Mouse (Mus musculus) testis, adult 2 months (tissue): ENCODE measurements around the gene Pom121l2. TPM values are rescaled to one million over a fixed set of nuclear protein-coding genes. Genes with fewer than 3 reads are reported as not detected.

ENCODE experiments used
- H3K27ac ChIP-seq: fragments of 200-500 bp; 2 replicates; pipeline ENCODE4 v1.5.1; 2012; ENCODE audit warnings: low read depth, low read length; ENCODE audit not compliant: control insufficient read depth, insufficient read depth
- H3K27me3 ChIP-seq: fragments of 200-500 bp; 2 replicates; pipeline ENCODE4 v1.6.1; 2012; ENCODE audit warnings: mild to moderate bottlenecking, low read length, moderate library complexity; ENCODE audit not compliant: control insufficient read depth, insufficient read depth
- H3K36me3 ChIP-seq: fragments of 200-500 bp; 2 replicates; pipeline ENCODE4 v1.6.1; 2012; ENCODE audit warnings: mild to moderate bottlenecking, low read length; ENCODE audit not compliant: control insufficient read depth, insufficient read depth
- H3K4me1 ChIP-seq: fragments of 200-500 bp; 2 replicates; pipeline ENCODE4 v1.6.1; 2012; ENCODE audit warnings: low read length; ENCODE audit not compliant: control insufficient read depth, insufficient read depth
- H3K4me3 ChIP-seq: fragments of 200-500 bp; 2 replicates; pipeline ENCODE4 v1.5.1; 2012; ENCODE audit warnings: low read depth, mild to moderate bottlenecking, low read length, moderate library complexity, mixed read lengths; ENCODE audit not compliant: control insufficient read depth
- CTCF ChIP-seq: fragments of 200-500 bp; IDR thresholded peaks from 2 replicates; pipeline ENCODE4 v1.5.1; 2012; ENCODE audit warnings: low read depth, mild to moderate bottlenecking, inconsistent platforms, low read length, moderate library complexity; ENCODE audit not compliant: control insufficient read depth, insufficient read depth, insufficient replicate concordance
- POLR2A ChIP-seq: fragments of 200-500 bp; IDR thresholded peaks from 2 replicates; pipeline ENCODE4 v1.6.1; 2012; ENCODE audit warnings: low read depth, mild to moderate bottlenecking, inconsistent platforms, low read length, moderate library complexity; ENCODE audit not compliant: control insufficient read depth
- polyA plus RNA-seq: library from polyadenylated mRNA; depleted of rRNA; stranded (reverse); fragments of >200 nt; gene quantifications from 2 replicates; pipeline ENCODE4 v1.2.3, GENCODE M21; 2012

The Pom121l2 gene
- polyA plus RNA-seq, 1 experiment, result 157 TPM

GRCm38 (mm10) chr13:21999147-21999546, 18.2 kb downstream of the Pom121l2 start:
- Histone ChIP-seq H3K27me3 (peaks cover 11% of the 10 kb centered on the region), H3K36me3 (no peaks in the 10 kb centered on the region), H3K4me3 (no peak overlapping the region), H3K27ac (no peak overlapping the region), H3K4me1 (peaks cover 8% of the 10 kb centered on the region)
- no peak for TF ChIP-seq CTCF
- TF ChIP-seq POLR2A, result no peak

- Histone ChIP-seq H3K36me3 (no peaks in the 10 kb centered on the region), H3K4me1 (peaks cover 9% of the 10 kb centered on the region), H3K27ac (no peak overlapping the region)
Observed at GRCm38 (mm10) chr13:22001346-22001745, 20.4 kb downstream of the Pom121l2 start.

GRCm38 (mm10) chr13:22001823-22002222, 20.8 kb downstream of the Pom121l2 start:
- TF ChIP-seq CTCF (no peak), POLR2A (no peak)
- no peaks in the 10 kb centered on the region for H3K36me3 ChIP-seq
- H3K4me3 ChIP-seq, result no peak overlapping the region
- H3K4me1 ChIP-seq, result peaks cover 9% of the 10 kb centered on the region
- H3K27ac ChIP-seq, result no peak overlapping the region
- H3K27me3 ChIP-seq, result peaks cover 4% of the 10 kb centered on the region

More at GRCm38 (mm10) chr13:22001346-22001745, 20.4 kb downstream of the Pom121l2 start:
- Histone ChIP-seq H3K4me3 (no peak overlapping the region), H3K27me3 (peaks cover 7% of the 10 kb centered on the region)
- TF ChIP-seq POLR2A (no peak), CTCF (no peak)

GRCm38 (mm10) chr13:22005605-22006333, 24.8 kb downstream of the Pom121l2 start:
- Histone ChIP-seq H3K4me3 (peak overlapping the region; percentile 32), H3K36me3 (no peaks in the 10 kb centered on the region), H3K4me1 (peaks cover 11% of the 10 kb centered on the region), H3K27me3 (peaks cover 5% of the 10 kb centered on the region), H3K27ac (no peak overlapping the region)
- TF ChIP-seq CTCF, result no peak
- TF ChIP-seq POLR2A, result no peak

GRCm38 (mm10) chr13:22006334-22007120, 25.5 kb downstream of the Pom121l2 start:
- Histone ChIP-seq H3K36me3 (no peaks in the 10 kb centered on the region), H3K27ac (no peak overlapping the region), H3K4me3 (peak overlapping the region; percentile 32), H3K4me1 (peaks cover 11% of the 10 kb centered on the region), H3K27me3 (peaks cover 5% of the 10 kb centered on the region)
- TF ChIP-seq CTCF, result no peak
- no peak for TF ChIP-seq POLR2A

- no peak overlapping the region for H3K27ac ChIP-seq
- H3K4me1 ChIP-seq, result peaks cover 11% of the 10 kb centered on the region
- peaks cover 5% of the 10 kb centered on the region for H3K27me3 ChIP-seq
- H3K36me3 ChIP-seq, result no peaks in the 10 kb centered on the region
- TF ChIP-seq POLR2A (no peak), CTCF (no peak)
- no peak overlapping the region for H3K4me3 ChIP-seq
Observed at GRCm38 (mm10) chr13:22007121-22007510, 26.1 kb downstream of the Pom121l2 start.

- no peaks in the 10 kb centered on the region for H3K36me3 ChIP-seq
- no peak overlapping the region for H3K27ac ChIP-seq
- peaks cover 11% of the 10 kb centered on the region for H3K4me1 ChIP-seq
- no peak overlapping the region for H3K4me3 ChIP-seq
- H3K27me3 ChIP-seq, result peaks cover 5% of the 10 kb centered on the region
- no peak for TF ChIP-seq POLR2A
- TF ChIP-seq CTCF, result no peak
Observed at GRCm38 (mm10) chr13:22007872-22008271, 26.9 kb downstream of the Pom121l2 start.

GRCm38 (mm10) chr13:22008707-22009106, 27.7 kb downstream of the Pom121l2 start:
- Histone ChIP-seq H3K4me3 (no peak overlapping the region), H3K4me1 (peaks cover 11% of the 10 kb centered on the region), H3K36me3 (no peaks in the 10 kb centered on the region), H3K27ac (no peak overlapping the region), H3K27me3 (peaks cover 5% of the 10 kb centered on the region)
- TF ChIP-seq CTCF (no peak), POLR2A (no peak)
